Mouse (Mus musculus): ENCODE results near the gene Tax1bp1. TPM values are rescaled to one million over a fixed set of nuclear protein-coding genes. Genes with fewer than 3 reads are reported as not detected.

Gene Tax1bp1
- total and polyA plus RNA-seq, 2 experiments = 16.2 to 121 TPM

DNA sequence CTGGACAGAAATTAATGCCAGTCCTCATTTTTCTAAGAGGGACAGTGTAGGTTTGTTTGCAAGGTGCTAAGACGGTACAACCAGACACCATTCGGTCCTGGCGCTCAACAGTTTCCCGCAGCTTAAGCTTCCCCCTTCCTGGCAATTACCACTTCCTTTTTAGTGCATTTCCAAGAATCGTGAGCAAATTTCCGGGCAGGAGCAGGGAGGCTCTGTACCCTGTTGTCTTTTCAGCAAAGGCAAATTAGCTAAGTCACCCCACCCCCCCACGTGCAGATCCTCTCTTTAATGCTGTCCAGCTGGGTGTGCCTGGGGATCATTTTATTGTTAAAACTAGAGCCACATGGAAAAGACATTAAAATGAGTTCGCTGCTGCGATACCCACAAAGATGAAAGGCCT lies 88.7 kb downstream of the Tax1bp1 start:
- no peak overlapping the region for H3K4me3 ChIP-seq (ENCODE audit: insufficient read depth, low read depth, low read length)
- H3K79me2 ChIP-seq (ENCODE audit: control insufficient read depth, insufficient read depth, low read length) = no peaks in the 10 kb centered on the region
- no peak overlapping the region for H3K9ac ChIP-seq (ENCODE audit: low read depth, low read length)
- H3K27me3 ChIP-seq (ENCODE audit: control insufficient read depth, insufficient read depth, low read length) = no peaks in the 10 kb centered on the region
- TF ChIP-seq POLR2A (IDR thresholded peaks at IDR 0.05; ENCODE audit: extremely low read depth, insufficient read depth, low read length) (no peak), CTCF (IDR thresholded peaks at IDR 0.05; ENCODE audit: low read depth, low read length) (no peak)
- no peaks in the 10 kb centered on the region for H3K4me1 ChIP-seq (ENCODE audit: control insufficient read depth, insufficient read depth, low read length)
- no peak overlapping the region for H3K27ac ChIP-seq (replicated peaks; ENCODE audit: insufficient read depth, low read depth, low read length)
- H3K36me3 ChIP-seq (ENCODE audit: control insufficient read depth, insufficient read depth, low read length) = no peaks in the 10 kb centered on the region
- DNase-seq (ENCODE audit: extremely low read depth, low read depth, low spot score) = no peak
- 71% methylated on average over 9 of the region's 9 CpGs for WGBS

DNA sequence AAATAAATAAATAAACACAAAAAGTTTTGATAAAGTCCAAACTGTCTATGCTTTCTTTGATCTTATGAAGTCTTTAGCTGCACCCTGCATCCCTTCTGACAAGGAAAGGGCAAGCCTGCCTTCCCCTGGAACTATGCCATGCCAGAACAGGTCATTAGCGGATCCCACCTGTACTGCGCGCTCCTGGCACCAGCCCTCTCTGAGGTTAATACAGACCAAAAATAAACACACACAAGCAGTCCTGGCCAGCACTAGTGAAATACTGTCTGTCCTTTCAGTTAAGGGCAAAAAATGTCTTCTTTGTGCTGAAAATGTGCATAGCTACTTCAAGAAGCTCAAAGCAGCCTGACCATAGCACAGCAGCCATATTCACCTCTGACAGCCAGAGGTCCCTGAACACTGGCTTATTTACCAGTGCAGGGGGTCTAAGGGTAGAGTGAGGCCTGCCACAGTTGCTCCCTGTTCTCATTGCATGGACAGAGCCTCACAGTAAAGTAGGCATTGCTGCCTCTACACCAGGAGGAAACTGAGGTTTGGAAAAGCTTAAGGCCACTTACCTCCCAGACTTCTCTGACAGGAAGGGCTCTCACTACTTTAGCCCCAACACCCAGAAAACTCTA lies 91.8 kb downstream of the Tax1bp1 start:
- no peak overlapping the region for H3K4me3 ChIP-seq (ENCODE audit: insufficient read depth, low read depth, low read length)
- 79% methylated on average over 3 of the region's 3 CpGs for WGBS
- no peak for DNase-seq (ENCODE audit: extremely low read depth, low read depth, low spot score)
- no peaks in the 10 kb centered on the region for H3K36me3 ChIP-seq (ENCODE audit: control insufficient read depth, insufficient read depth, low read length)
- no peak overlapping the region for H3K9ac ChIP-seq (ENCODE audit: low read depth, low read length)
- H3K27ac ChIP-seq (replicated peaks; ENCODE audit: insufficient read depth, low read depth, low read length) = no peak overlapping the region
- no peaks in the 10 kb centered on the region for H3K79me2 ChIP-seq (ENCODE audit: control insufficient read depth, insufficient read depth, low read length)
- H3K27me3 ChIP-seq (ENCODE audit: control insufficient read depth, insufficient read depth, low read length) = no peaks in the 10 kb centered on the region; the same call in 1 of the 2 replicates
- H3K4me1 ChIP-seq (ENCODE audit: control insufficient read depth, insufficient read depth, low read length) = no peaks in the 10 kb centered on the region
- TF ChIP-seq POLR2A (IDR thresholded peaks at IDR 0.05; ENCODE audit: extremely low read depth, insufficient read depth, low read length) (no peak), CTCF (IDR thresholded peaks at IDR 0.05; ENCODE audit: low read depth, low read length) (no peak)

Other genes starting within 250 kb of the Tax1bp1 start
- gene Hibadh, start 73.3 kb upstream of the Tax1bp1 start, total RNA-seq (2014; rRNA removed) = 308 and 311 TPM in 2 replicates
- 225 and 253 TPM in 2 replicates for gene Hibadh, start 73.3 kb upstream of the Tax1bp1 start, polyA plus RNA-seq (2012; rRNA removed)

Data from liver, adult 2 months (tissue).